Mouse (Mus musculus) adrenal gland (tissue): ENCODE data around the gene Large1.
"Not testable (repeated sequence)": the region's sequence is repeated elsewhere in the genome, so short reads cannot be mapped to it uniquely, and the experiment has no call there.

Source experiments
- intact Hi-C: fragments of 180-260 bp; cut with DNase I; formaldehyde crosslinking; loops from one replicate; pipeline ENCODE4 v1.15.1; 2025

The Large1 gene

GRCm38 (mm10) chr8:73302947-73303346 lies 50.4 kb downstream of the Large1 start:
- intact Hi-C loops, result no loop called here

- intact Hi-C loops, result no loop called here
Measured at GRCm38 (mm10) chr8:73295531-73295930, 57.8 kb downstream of the Large1 start.

- intact Hi-C loops, result no loop called here
Measured at GRCm38 (mm10) chr8:73293655-73294054, 59.7 kb downstream of the Large1 start.

DNA sequence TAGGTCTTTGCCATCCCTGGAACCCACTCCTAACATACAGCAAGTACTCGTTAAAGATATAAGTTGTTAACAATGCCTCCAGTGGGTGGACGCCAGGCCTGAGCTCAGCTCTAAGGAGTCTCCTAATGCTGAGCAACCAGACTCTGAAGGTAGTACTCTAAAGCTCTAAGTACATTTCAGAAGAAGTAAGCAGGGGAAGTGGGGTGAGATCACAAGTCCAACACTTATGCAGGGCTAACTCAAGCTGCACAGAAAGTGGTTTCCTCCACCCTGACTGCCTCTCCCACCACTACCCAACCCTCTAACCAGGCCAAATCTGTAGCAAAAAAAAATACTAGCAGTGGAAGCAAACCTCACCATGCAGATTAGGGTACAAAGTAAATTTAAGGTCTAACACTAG lies 61.7 kb downstream of the Large1 start:
- intact Hi-C loops, result no loop called here

DNA sequence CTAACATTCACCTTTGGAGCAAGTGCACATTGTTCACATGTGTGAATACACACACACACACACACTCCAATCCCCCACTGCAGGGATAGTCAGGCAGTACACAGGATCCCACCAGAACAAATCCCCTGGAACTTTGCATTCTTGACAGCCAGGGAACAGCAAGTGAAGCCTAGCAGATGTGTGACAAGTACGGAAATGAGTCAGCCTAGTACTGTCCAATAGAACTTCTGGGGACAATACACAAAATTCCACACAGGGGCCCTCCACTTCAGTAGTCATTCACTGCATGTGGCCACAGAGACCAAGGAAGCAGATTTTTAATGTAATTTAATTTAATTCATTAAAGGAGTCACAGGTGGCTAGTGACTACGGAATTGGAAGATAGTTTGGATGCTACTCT lies 62.7 kb downstream of the Large1 start:
- intact Hi-C loops, result no loop called here

DNA sequence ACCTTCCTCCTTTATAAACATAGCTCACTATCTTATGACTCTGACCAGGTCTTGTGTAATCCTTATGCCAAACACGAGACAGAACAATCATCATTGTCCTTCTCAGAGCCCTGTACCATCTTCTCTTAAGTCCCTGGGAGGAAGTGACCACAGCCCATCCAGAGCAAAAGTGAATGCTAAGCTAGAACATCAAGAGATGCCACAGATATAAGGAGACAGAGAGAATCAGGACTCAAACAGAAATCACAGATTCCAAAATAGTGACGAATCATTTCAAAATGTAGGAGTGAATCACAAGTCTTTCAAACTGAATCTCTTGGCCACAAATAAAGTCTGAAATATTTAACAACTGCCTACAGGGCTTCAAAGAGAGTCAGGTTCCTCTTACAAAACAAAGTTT lies 63.5 kb downstream of the Large1 start:
- intact Hi-C loops, result no loop called here

DNA sequence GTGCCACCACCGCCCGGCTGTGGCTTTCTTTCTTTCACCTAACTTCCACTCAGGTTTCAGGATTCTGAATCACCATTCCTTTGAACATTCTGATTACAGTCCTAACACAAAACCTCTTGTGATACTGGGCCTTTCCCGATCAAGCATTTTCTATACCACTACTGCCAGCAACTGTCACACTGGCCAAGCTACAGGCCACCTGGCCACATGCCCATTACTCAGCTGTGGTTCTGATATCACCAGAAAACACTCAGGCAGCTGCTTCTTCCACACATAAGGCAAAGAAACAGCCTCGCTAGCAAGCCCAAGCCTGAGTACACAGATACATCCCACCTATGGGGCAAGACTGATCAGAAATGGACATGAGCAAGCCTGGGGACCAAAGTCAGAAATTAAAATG lies 71.3 kb downstream of the Large1 start:
- intact Hi-C loops, result no loop called here

- intact Hi-C loops, result no loop called here
Measured at GRCm38 (mm10) chr8:73276015-73276414, 77.3 kb downstream of the Large1 start.

DNA sequence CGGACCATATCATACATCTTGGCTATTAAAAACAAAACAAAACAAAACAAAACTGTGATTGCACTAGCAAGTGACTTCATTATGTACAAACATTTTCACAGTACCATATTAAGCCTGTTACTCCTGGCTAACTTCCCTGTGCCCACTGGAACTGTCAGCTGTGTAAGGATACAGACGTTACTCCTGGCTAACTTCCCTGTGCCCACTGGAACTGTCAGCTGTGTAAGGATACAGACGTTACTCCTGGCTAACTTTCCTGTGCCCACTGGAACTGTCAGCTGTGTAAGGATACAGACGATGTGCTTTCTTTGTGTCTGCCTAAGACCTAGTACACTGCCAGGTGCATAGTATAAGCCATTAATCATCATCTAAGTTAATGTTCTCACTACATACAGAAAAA lies 77.9 kb downstream of the Large1 start:
- intact Hi-C loops, result not testable (repeated sequence)

DNA sequence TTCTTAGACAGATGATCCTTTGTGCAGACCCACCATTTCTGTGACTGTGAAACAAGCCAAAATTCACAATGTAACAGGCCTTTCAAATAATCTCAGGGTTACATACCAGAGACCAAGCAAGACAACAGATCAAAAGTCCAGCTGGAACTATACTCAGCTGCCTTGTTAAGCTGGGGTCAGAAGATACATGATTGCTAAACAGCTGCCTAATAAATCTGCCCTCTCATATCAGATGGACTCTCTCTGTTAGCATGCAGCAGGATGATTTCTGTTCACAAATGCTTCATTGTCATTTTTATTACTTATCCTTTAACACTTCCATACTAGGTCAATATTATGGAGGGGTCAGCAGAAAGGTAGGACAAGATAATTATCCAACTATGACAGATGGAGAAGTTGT lies 80.2 kb downstream of the Large1 start:
- intact Hi-C loops, result no loop called here

DNA sequence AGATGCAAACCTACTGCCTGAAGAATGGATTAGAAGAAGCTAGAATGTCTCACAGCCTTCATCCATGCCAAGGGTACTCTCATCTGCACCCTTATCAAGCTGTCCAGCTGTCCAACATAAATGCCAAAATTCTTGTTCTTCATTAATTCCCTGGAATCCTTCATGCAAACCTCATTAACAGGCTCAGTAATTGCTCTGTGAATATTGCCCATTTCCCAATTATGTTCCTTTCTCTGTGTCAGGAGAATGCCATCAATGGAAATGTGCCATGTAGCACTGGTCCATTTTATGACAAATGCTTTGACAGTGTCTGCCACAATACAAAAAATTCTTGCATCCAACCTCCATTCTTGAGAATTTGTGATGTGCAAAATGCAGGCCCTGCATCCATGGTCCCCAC lies 82.3 kb downstream of the Large1 start:
- intact Hi-C loops, result no loop called here

- intact Hi-C loops, result no loop called here
Measured at GRCm38 (mm10) chr8:73257981-73258380, 95.4 kb downstream of the Large1 start.

DNA sequence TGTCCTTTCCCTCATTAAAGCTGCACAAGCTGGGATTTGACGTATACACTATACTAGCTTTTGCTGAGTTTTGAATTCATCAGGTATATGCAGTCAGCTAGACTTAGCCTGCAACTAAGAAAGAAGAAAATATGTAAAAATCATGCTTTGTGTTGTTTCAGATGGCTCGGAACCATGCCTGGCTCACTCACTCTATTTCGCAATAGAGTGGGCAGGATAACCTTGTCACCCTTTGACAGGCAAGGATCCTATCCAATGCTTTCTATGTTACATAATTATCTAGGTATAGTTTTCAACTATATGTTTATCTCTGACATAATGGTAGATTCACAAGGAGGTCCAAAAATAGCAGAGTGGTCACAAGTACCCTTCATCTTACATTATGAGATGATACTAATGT lies 109.2 kb downstream of the Large1 start:
- intact Hi-C loops, result no loop called here

DNA sequence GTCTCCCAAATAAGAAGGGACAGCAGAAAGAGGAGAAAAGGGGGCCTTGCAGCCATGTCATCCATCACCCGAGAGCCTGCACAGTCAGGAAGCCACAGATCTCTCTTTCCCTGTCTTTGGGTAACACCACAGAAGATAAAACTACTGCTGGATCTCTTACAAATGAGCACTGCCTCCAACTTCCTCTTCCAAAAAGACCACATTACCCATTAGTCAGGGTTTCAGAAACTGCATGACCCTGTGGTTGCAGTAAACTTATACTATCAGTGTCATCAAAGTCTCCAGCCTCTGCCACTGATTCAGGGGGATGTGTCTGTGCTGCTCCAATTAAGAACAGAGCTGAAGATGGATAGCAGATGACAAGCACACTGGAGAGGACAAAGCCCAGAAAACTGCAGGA lies 111.3 kb downstream of the Large1 start:
- intact Hi-C loops, result no loop called here

DNA sequence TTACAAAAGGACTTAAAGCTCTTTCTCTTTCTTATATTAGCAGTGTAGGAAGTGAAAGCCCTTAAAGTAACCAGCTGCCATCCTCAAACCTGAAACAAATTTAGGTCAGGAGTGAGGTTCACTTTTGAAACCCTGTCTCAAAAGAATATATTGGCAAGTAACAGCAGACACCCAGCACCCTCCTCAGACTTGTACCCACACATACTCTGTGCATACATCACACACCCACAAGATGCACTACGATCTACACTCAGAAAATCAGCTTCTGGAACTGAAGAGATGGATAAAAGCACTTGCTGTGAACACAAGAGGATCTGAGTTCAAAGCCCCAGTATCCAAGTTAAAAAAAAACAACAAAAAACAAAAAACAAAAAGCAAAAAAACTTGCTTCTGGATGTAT lies 119.1 kb downstream of the Large1 start:
- intact Hi-C loops, result loop anchor here (5.0 kb wide), 1 partner anchor 118 kb away; the partner anchor contains the start of gene Large1

DNA sequence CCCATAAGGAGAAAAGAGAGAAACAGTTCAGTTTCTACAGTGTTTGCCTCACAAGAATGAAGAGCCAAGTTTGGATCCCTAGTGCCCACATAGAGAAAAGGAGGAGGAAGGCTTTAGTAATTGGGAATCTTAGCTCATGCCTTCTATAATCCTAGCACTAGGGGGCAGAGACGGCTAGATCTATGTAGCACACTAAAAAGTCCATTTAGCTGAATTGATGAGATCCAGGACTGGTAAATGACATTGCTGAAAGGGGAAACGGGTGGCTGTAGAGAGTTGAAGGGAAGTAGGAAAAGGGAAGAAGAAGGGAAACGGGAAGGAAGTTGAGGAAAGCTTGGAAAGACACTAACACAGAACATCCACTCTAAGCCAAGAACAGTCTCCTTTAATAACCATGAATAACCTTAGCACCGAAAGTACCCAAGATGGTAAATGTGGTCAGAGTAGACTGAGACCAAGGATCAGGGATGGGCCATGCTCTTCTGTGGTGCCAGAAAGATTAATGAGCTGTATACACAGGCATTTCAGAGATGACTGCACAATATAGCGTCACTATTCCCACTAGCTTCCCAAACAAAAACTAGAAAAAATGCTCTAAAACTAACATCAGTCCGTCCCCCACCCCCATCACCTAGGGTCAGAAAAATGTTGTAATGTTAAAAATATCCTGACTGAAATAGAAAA lies 119.8 kb downstream of the Large1 start:
- intact Hi-C loops, result loop anchor here (5.0 kb wide), 1 partner anchor 119 kb away; the partner anchor contains the start of gene Large1

DNA sequence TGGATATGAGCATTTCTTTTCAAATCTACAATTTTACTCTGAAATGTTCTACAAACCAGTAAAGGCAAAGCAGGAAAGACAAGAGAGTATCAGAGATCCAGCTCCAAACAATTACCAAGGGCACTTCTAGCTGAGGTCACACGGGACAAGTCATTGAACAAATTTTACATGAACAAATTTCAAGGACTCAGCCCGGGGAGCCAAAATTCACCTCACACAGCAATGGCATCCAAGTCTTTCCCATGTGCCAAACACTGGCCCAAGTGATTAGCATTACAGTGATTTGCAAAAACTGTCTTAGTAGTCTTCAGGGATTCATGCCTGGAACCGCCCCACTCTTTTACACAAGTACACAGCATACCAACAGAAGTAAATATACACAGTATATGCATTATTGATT lies 126.5 kb downstream of the Large1 start:
- intact Hi-C loops, result no loop called here

DNA sequence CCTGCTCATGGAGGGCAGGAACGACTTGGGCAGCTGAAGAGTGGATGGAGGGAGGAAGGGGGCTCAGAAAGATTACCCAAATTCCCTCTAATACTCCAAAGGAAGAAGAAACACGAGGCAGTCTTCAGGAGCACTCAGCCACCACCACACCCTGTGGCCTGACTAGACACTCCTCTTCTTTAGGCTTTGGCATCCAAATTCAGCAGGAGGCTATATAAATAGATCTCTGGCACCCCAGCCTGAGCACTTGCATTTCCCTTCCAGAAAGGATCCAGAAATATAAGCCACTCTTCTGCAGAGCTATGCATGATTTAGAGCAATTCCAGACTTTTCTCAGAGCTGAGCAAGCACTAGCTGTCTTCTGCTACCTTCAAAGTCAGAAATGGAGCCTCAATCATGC lies 127.7 kb downstream of the Large1 start:
- intact Hi-C loops, result no loop called here

GRCm38 (mm10) chr8:73219178-73219811 lies 134.0 kb downstream of the Large1 start:
- intact Hi-C loops, result no loop called here

DNA sequence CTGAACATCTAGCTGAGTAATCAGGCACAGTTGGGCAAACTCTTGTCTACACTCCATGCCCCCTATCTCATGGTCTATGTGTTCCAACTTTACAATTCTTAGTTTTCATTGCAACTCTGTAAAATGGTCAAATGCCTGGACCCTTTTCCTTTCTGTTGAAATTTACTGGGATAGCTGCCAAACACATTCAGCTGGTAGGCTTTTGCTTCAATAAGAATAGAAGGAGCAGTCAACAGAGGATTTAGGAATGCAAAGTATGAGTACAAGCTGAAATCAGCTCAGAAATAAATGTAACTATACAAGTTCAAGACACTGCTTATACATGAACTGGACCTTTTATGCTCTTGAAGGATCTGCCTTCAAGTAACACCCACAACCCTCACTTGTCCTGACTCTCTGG lies 146.5 kb downstream of the Large1 start:
- intact Hi-C loops, result no loop called here

GRCm38 (mm10) chr8:73201854-73202253 lies 151.5 kb downstream of the Large1 start:
- intact Hi-C loops, result no loop called here

- intact Hi-C loops, result loop anchor here (5.0 kb wide), 1 partner anchor 190 kb away; no protein-coding TSS in a partner anchor
Measured at GRCm38 (mm10) chr8:73197714-73198113, 155.6 kb downstream of the Large1 start.

DNA sequence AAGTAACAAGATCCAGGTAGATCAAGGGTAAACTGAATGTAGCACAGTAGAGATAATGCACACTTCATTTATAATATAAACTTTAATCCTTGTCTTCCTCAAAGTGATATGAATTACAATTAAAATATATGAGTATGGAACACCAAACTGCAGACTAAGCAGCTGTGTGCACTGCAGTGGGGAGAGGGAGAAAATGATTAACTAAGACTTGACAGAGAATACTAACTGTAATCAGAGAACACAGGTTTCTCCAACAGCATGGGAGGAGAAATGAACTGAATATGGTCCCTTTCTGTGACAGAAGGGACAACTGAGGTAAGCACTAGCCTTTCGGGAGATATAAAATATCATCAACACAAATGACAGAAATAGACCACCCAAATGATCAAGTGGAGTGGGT lies 164.7 kb downstream of the Large1 start:
- intact Hi-C loops, result no loop called here
